Mouse (Mus musculus): Measurements from ENCODE around the gene Cacna2d2.

DNA sequence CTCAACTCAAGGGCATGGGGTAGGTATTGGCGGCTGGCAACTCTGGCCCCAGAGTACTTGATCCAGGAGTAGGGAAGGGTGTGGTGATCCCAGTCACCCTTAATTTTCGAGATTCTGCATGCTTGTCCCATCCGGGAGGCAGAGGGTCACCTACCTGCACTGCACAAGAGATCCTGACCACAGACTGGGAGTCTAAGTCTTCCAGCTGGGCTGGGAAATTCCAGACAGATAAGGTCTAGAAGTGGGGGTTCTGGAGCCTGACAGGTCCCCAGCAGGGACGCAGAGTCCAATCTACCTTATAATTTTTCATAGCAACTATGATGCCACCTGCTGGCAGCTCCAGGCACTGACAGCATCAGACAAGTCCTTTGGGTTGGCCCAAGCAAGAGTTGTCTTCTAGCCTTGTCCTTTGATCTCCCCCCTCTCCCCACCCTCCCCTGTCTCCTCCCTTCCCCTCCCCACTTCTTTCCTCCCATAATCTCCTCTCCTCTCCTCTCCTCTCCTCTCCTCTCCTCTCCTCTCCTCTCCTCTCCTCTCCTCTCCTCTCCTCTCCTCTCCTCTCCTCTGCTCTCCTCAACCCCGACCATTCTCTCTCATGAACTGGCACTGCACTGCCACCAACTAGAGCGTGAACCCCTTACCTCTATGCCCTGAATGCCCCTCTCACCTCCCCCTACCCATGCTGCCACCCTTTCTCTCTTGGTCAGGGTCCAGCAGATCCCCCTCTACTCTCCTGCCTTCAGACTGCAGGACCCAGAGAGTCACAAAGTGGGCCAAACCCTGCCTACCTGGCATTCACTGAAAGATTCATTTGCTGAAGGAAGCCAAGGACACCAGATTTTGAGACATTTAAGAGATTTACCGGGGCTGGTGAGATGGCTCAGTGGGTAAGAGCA lies 43.3 kb upstream of the Cacna2d2 start:
- TF ChIP-seq POLR2A (IDR thresholded peaks at IDR 0.05; ENCODE audit: insufficient read depth, low read depth, low read length), result no peak
- TF ChIP-seq CTCF (IDR thresholded peaks at IDR 0.05), result peak; percentile 83

Data from heart, adult 2 months (tissue).